Mouse (Mus musculus): ENCODE results near the gene Sox6. TPM values are rescaled to one million over a fixed set of nuclear protein-coding genes. Genes with fewer than 3 reads are reported as not detected.

The Sox6 gene
- polyA plus RNA-seq, 1 experiment from 2014 or later = 67.4 TPM

- Histone ChIP-seq H3K9ac (no peak overlapping the region), H3K36me3 (no peaks in the 10 kb centered on the region), H3K4me2 (no peak overlapping the region), H3K4me1 (peaks cover 22% of the 10 kb centered on the region), H3K27ac (no peak overlapping the region), H3K27me3 (peaks cover 31% of the 10 kb centered on the region), H3K9me3 (no peaks in the 10 kb centered on the region), H3K4me3 (no peak overlapping the region)
- WGBS = 54% methylated on average over 7 of the region's 7 CpGs
- ATAC-seq (ENCODE audit: insufficient number of reproducible peaks, insufficient read depth, low FRiP score, low TSS enrichment, low read depth) = no peak
Measured at GRCm38 (mm10) chr7:115500170-115500569, 538.4 kb downstream of the Sox6 start.

GRCm38 (mm10) chr7:115491721-115492120, 546.9 kb downstream of the Sox6 start:
- no peak overlapping the region for H3K4me2 ChIP-seq
- no peak overlapping the region for H3K4me3 ChIP-seq
- H3K9me3 ChIP-seq = no peaks in the 10 kb centered on the region
- H3K27me3 ChIP-seq = peaks cover 65% of the 10 kb centered on the region
- no peak for ATAC-seq (ENCODE audit: insufficient number of reproducible peaks, insufficient read depth, low FRiP score, low TSS enrichment, low read depth)
- no peaks in the 10 kb centered on the region for H3K36me3 ChIP-seq
- H3K27ac ChIP-seq = no peak overlapping the region
- no peak overlapping the region for H3K9ac ChIP-seq
- WGBS = 91% methylated on average over 5 of the region's 5 CpGs
- H3K4me1 ChIP-seq = peaks cover 18% of the 10 kb centered on the region

- H3K4me1 ChIP-seq = peaks cover 31% of the 10 kb centered on the region
- no peak overlapping the region for H3K9ac ChIP-seq
- WGBS = 51% methylated on average over 10 of the region's 10 CpGs
- H3K4me2 ChIP-seq = no peak overlapping the region
- H3K27ac ChIP-seq = peak overlapping the region; percentile 68
- H3K27me3 ChIP-seq = peaks cover 60% of the 10 kb centered on the region
- no peak for ATAC-seq (ENCODE audit: insufficient number of reproducible peaks, insufficient read depth, low FRiP score, low TSS enrichment, low read depth)
- no peak overlapping the region for H3K4me3 ChIP-seq
- H3K36me3 ChIP-seq = no peaks in the 10 kb centered on the region
- no peaks in the 10 kb centered on the region for H3K9me3 ChIP-seq
Measured at GRCm38 (mm10) chr7:115489608-115490007, 549.0 kb downstream of the Sox6 start.

DNA sequence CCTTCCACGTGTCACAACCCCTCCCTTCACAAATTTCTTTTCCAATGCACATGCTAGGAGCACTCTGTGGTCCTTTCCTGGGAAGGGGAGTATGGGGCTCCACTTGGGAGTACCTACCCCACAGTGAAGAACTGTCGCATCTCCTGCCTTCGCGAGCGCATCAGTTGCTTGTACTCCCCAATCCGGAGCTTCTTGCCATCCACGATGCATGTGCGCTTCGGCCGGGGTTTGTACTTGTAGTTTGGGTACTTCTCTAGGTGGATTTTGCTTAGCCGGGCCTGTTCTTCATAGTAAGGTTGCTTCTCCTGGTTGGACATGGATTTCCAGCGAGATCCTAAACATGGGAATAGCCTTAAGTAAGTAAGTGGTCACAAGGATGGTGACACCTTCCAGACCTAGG, 552.2 kb downstream of the Sox6 start:
- H3K36me3 ChIP-seq = no peaks in the 10 kb centered on the region
- peak overlapping the region; percentile 65 for H3K27ac ChIP-seq
- H3K4me1 ChIP-seq = peaks cover 36% of the 10 kb centered on the region
- H3K9ac ChIP-seq = no peak overlapping the region
- H3K9me3 ChIP-seq = no peaks in the 10 kb centered on the region
- peaks cover 53% of the 10 kb centered on the region for H3K27me3 ChIP-seq
- no peak overlapping the region for H3K4me3 ChIP-seq
- 87% methylated on average over 12 of the region's 12 CpGs for WGBS
- ATAC-seq (ENCODE audit: insufficient number of reproducible peaks, insufficient read depth, low FRiP score, low TSS enrichment, low read depth) = no peak
- H3K4me2 ChIP-seq = no peak overlapping the region

DNA sequence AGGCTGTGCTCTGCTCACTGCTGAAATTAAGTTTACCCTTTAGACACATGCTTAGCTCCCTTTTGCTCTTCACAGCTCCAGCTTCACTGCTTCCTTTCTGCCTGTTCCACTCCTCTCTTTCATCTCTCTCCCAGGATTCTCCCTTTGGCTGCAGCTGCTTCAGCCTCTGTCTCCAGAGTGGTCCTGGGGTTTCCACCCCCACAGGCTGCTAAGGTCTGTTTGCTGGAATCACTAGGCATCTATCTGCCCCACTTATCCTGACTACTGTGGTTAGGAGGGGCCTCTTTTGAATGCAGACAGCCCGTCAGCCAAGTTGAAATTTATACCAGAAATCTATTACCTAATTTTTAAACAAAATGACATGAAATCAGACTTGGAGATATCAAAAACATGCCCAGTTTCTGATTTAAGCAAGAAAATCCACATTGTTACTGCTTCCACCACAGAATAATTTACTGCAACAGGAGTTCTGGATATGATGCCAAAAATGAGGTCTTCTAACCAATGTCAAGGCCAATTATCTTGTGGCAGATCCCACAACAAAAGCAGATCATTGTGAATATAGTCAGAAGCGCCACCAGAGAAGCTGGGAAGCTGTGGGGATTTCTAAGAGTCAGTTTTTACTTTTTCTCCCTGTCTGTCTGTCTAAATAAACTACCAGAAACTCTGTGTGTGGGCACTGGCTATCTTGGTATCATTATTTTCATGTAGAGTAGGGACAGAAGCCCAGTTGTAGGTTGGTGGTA, 552.8 kb downstream of the Sox6 start:
- ATAC-seq (ENCODE audit: insufficient number of reproducible peaks, insufficient read depth, low FRiP score, low TSS enrichment, low read depth) = no peak
- Histone ChIP-seq H3K4me2 (no peak overlapping the region), H3K9me3 (no peaks in the 10 kb centered on the region), H3K9ac (0 out of 2 replicates have a peak overlapping the region, but pooled peaks have one; percentile 16), H3K36me3 (no peaks in the 10 kb centered on the region), H3K4me1 (peaks cover 39% of the 10 kb centered on the region), H3K4me3 (no peak overlapping the region), H3K27ac (peak overlapping the region; percentile 74), H3K27me3 (peaks cover 52% of the 10 kb centered on the region)
- 29% methylated on average over 2 of the region's 2 CpGs for WGBS

- Histone ChIP-seq H3K4me3 (no peak overlapping the region), H3K27me3 (peaks cover 50% of the 10 kb centered on the region), H3K4me1 (peaks cover 11% of the 10 kb centered on the region), H3K4me2 (no peak overlapping the region), H3K27ac (no peak overlapping the region), H3K36me3 (no peaks in the 10 kb centered on the region), H3K9ac (no peak overlapping the region), H3K9me3 (no peaks in the 10 kb centered on the region)
- no peak for ATAC-seq (ENCODE audit: insufficient number of reproducible peaks, insufficient read depth, low FRiP score, low TSS enrichment, low read depth)
- WGBS = 64% methylated on average over 2 of the region's 2 CpGs
Measured at GRCm38 (mm10) chr7:115477763-115478162, 560.8 kb downstream of the Sox6 start.

GRCm38 (mm10) chr7:115476881-115477665, 561.5 kb downstream of the Sox6 start:
- no peak overlapping the region for H3K27ac ChIP-seq
- no peak overlapping the region for H3K4me2 ChIP-seq
- no peak overlapping the region for H3K4me3 ChIP-seq
- no peaks in the 10 kb centered on the region for H3K36me3 ChIP-seq
- peaks cover 11% of the 10 kb centered on the region for H3K4me1 ChIP-seq
- no peaks in the 10 kb centered on the region for H3K9me3 ChIP-seq
- H3K27me3 ChIP-seq = peaks cover 47% of the 10 kb centered on the region
- WGBS = 73% methylated on average over 13 of the region's 13 CpGs
- no peak for ATAC-seq (ENCODE audit: insufficient number of reproducible peaks, insufficient read depth, low FRiP score, low TSS enrichment, low read depth)
- H3K9ac ChIP-seq = no peak overlapping the region

- no peak for ATAC-seq (ENCODE audit: insufficient number of reproducible peaks, insufficient read depth, low FRiP score, low TSS enrichment, low read depth)
- no peak overlapping the region for H3K27ac ChIP-seq
- H3K9me3 ChIP-seq = no peaks in the 10 kb centered on the region
- no peak overlapping the region for H3K4me3 ChIP-seq
- peaks cover 39% of the 10 kb centered on the region for H3K27me3 ChIP-seq
- H3K36me3 ChIP-seq = no peaks in the 10 kb centered on the region
- H3K4me2 ChIP-seq = no peak overlapping the region
- 0 out of 2 replicates have a peak, but pooled peaks cover 6% of the 10 kb centered on the region for H3K4me1 ChIP-seq
- WGBS = 88% methylated on average over 6 of the region's 6 CpGs
- H3K9ac ChIP-seq = no peak overlapping the region
Measured at GRCm38 (mm10) chr7:115475176-115475575, 563.4 kb downstream of the Sox6 start.

DNA sequence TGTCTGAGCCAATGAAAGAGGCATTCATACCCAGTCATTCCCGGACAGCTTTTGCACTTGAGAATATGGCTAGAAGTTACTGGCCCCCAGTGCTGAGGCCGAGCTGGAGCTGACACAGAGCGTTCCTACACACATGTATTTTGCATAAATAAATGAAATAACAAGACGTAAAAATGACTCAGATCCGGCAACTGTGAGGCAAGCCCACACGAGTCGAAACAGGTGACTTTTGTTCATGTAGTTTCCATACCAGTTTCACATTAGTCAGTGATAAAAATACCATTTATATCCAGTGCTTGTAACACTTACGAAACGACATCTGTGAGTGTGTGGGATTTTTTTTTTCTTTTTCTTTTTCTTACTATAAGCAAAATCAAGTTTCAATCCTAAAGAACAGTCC, 564.5 kb downstream of the Sox6 start:
- Histone ChIP-seq H3K9me3 (no peaks in the 10 kb centered on the region), H3K27me3 (peaks cover 33% of the 10 kb centered on the region), H3K36me3 (no peaks in the 10 kb centered on the region), H3K9ac (no peak overlapping the region), H3K4me3 (no peak overlapping the region), H3K27ac (no peak overlapping the region), H3K4me1 (0 out of 2 replicates have a peak, but pooled peaks cover 6% of the 10 kb centered on the region), H3K4me2 (no peak overlapping the region)
- 76% methylated on average over 9 of the region's 9 CpGs for WGBS
- ATAC-seq (ENCODE audit: insufficient number of reproducible peaks, insufficient read depth, low FRiP score, low TSS enrichment, low read depth) = no peak

GRCm38 (mm10) chr7:115472850-115473249, 565.7 kb downstream of the Sox6 start:
- Histone ChIP-seq H3K4me1 (0 out of 2 replicates have a peak, but pooled peaks cover 6% of the 10 kb centered on the region), H3K9ac (no peak overlapping the region), H3K27ac (no peak overlapping the region; the same call in 1 of the 2 replicates), H3K27me3 (peaks cover 30% of the 10 kb centered on the region), H3K36me3 (no peaks in the 10 kb centered on the region), H3K9me3 (no peaks in the 10 kb centered on the region), H3K4me2 (no peak overlapping the region), H3K4me3 (no peak overlapping the region)
- no peak for ATAC-seq (ENCODE audit: insufficient number of reproducible peaks, insufficient read depth, low FRiP score, low TSS enrichment, low read depth)
- 79% methylated on average over 3 of the region's 3 CpGs for WGBS

DNA sequence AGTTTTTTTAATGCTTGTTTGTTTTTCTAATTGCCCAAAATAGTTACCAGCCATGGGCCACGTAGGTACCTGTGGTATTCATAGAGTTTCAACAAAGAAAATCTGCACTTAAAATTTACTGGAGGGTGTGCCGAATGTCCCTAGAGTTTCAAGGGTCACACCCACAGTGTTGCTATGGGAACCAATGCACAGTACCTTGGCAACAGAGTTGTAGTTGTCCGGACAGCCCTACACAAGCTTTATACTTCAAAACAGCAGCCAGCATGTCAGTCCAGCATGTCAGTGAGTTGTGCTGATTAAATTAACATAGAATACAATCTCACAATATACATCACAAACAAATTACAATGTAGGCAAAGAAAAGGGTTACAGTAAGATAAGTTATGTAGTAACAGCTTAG, 567.1 kb downstream of the Sox6 start:
- no peak for ATAC-seq (ENCODE audit: insufficient number of reproducible peaks, insufficient read depth, low FRiP score, low TSS enrichment, low read depth)
- Histone ChIP-seq H3K9me3 (no peaks in the 10 kb centered on the region), H3K4me2 (no peak overlapping the region), H3K4me3 (no peak overlapping the region), H3K9ac (no peak overlapping the region), H3K27ac (no peak overlapping the region), H3K36me3 (no peaks in the 10 kb centered on the region), H3K27me3 (peaks cover 21% of the 10 kb centered on the region), H3K4me1 (0 out of 2 replicates have a peak, but pooled peaks cover 6% of the 10 kb centered on the region)
- WGBS = 60% methylated on average over 3 of the region's 3 CpGs

DNA sequence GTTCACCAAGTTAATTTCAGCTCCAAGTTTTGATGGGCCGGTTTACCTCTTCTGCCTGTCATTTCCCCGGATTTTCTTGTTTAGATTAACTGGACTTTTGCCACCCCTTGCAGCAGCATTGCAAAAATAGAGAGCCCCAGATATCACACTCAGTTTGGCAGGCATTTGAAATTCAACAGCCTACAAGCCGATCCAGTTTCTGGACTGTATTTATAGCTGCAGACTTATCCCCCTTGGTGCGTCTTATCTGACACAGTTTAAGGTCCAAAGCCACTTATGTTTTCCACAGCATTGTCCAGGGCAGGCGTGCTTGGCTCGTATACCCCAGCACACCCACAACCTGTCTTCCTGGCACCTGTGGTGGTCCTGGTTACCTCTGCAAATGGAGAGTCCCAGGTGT, 571.8 kb downstream of the Sox6 start:
- Histone ChIP-seq H3K4me1 (0 out of 2 replicates have a peak, but pooled peaks cover 3% of the 10 kb centered on the region), H3K27ac (no peak overlapping the region), H3K9me3 (no peaks in the 10 kb centered on the region), H3K36me3 (no peaks in the 10 kb centered on the region), H3K27me3 (peaks cover 16% of the 10 kb centered on the region), H3K4me3 (no peak overlapping the region), H3K4me2 (no peak overlapping the region), H3K9ac (no peak overlapping the region)
- no peak for ATAC-seq (ENCODE audit: insufficient number of reproducible peaks, insufficient read depth, low FRiP score, low TSS enrichment, low read depth)
- 74% methylated on average over 6 of the region's 6 CpGs for whole genome bisulfite sequencing
